Mouse (Mus musculus) lung, postnatal 0 days (tissue): ENCODE measurements at regions not wholly inside any gene's neighbourhood (a gene's known extent, or its start where the extent isn't known, plus 50 kb on each side); places are given as distances from the start of the nearest gene placed in this dataset.

ENCODE experiments used
- CTCF ChIP-seq: IDR thresholded peaks from 2 replicates; pipeline ENCODE4 v1.5.1; 2016; ENCODE audit warnings: antibody characterized with exemption, mild to moderate bottlenecking
- EP300 ChIP-seq: IDR thresholded peaks from 2 replicates; pipeline ENCODE4 v1.6.1; 2016; ENCODE audit warnings: antibody characterized with exemption, mild to moderate bottlenecking, control low read depth

GRCm38 (mm10) chr1:137571905-137572865 lies 603.3 kb downstream of the Ptprc start:
- TF ChIP-seq CTCF (no peak), EP300 (peak; percentile 59)
